Mouse (Mus musculus): ENCODE results near the gene Myocd. TPM values are rescaled to one million over a fixed set of nuclear protein-coding genes. Genes with fewer than 3 reads are reported as not detected.

The Myocd gene
- polyA plus RNA-seq, 1 experiment = not detected

GRCm38 (mm10) chr11:65237896-65238295 is 31.9 kb downstream of the Myocd start:
- TF ChIP-seq CTCF (IDR thresholded peaks at IDR 0.05; ENCODE audit: control insufficient read depth, insufficient read depth, low read length) (no peak), POLR2A (IDR thresholded peaks at IDR 0.05; ENCODE audit: borderline replicate concordance, control insufficient read depth, low read depth, low read length) (no peak)
- Histone ChIP-seq H3K4me1 (ENCODE audit: control insufficient read depth, insufficient read depth, low read length) (no peaks in the 10 kb centered on the region), H3K4me3 (replicated peaks; ENCODE audit: control insufficient read depth, low read depth, low read length) (no peak overlapping the region), H3K27ac (ENCODE audit: control insufficient read depth, insufficient read depth, low read depth, low read length, poor library complexity) (no peak overlapping the region)
- WGBS = 69% methylated on average over 3 of the region's 3 CpGs

- no peak overlapping the region for H3K27ac ChIP-seq (ENCODE audit: control insufficient read depth, insufficient read depth, low read depth, low read length, poor library complexity)
- no peaks in the 10 kb centered on the region for H3K4me1 ChIP-seq (ENCODE audit: control insufficient read depth, insufficient read depth, low read length)
- 75% methylated on average over 2 of the region's 2 CpGs for WGBS
- TF ChIP-seq CTCF (IDR thresholded peaks at IDR 0.05; ENCODE audit: control insufficient read depth, insufficient read depth, low read length) (no peak), POLR2A (IDR thresholded peaks at IDR 0.05; ENCODE audit: borderline replicate concordance, control insufficient read depth, low read depth, low read length) (no peak)
- H3K4me3 ChIP-seq (replicated peaks; ENCODE audit: control insufficient read depth, low read depth, low read length) = no peak overlapping the region
Measured at GRCm38 (mm10) chr11:65236907-65237306, 32.9 kb downstream of the Myocd start.

GRCm38 (mm10) chr11:65235374-65235773 is 34.4 kb downstream of the Myocd start:
- Histone ChIP-seq H3K27ac (ENCODE audit: control insufficient read depth, insufficient read depth, low read depth, low read length, poor library complexity) (no peak overlapping the region), H3K4me1 (ENCODE audit: control insufficient read depth, insufficient read depth, low read length) (no peaks in the 10 kb centered on the region), H3K4me3 (replicated peaks; ENCODE audit: control insufficient read depth, low read depth, low read length) (no peak overlapping the region)
- TF ChIP-seq CTCF (IDR thresholded peaks at IDR 0.05; ENCODE audit: control insufficient read depth, insufficient read depth, low read length) = no peak
- TF ChIP-seq POLR2A (IDR thresholded peaks at IDR 0.05; ENCODE audit: borderline replicate concordance, control insufficient read depth, low read depth, low read length) = no peak
- 41% methylated on average over 2 of the region's 2 CpGs for WGBS

- WGBS = 81% methylated on average over 4 of the region's 4 CpGs
Measured at GRCm38 (mm10) chr11:65231771-65232170, 38.0 kb downstream of the Myocd start.

GRCm38 (mm10) chr11:65226766-65227165 is 43.0 kb downstream of the Myocd start:
- 80% methylated on average over 10 of the region's 10 CpGs for WGBS
- Histone ChIP-seq H3K4me1 (ENCODE audit: control insufficient read depth, insufficient read depth, low read length) (no peaks in the 10 kb centered on the region), H3K4me3 (replicated peaks; ENCODE audit: control insufficient read depth, low read depth, low read length) (no peak overlapping the region), H3K27ac (ENCODE audit: control insufficient read depth, insufficient read depth, low read depth, low read length, poor library complexity) (no peak overlapping the region)
- TF ChIP-seq CTCF (IDR thresholded peaks at IDR 0.05; ENCODE audit: control insufficient read depth, insufficient read depth, low read length) (no peak), POLR2A (IDR thresholded peaks at IDR 0.05; ENCODE audit: borderline replicate concordance, control insufficient read depth, low read depth, low read length) (no peak)

More at GRCm38 (mm10) chr11:65231771-65232170, 38.0 kb downstream of the Myocd start:
- Histone ChIP-seq H3K4me1 (ENCODE audit: control insufficient read depth, insufficient read depth, low read length) (no peaks in the 10 kb centered on the region), H3K4me3 (replicated peaks; ENCODE audit: control insufficient read depth, low read depth, low read length) (no peak overlapping the region), H3K27ac (ENCODE audit: control insufficient read depth, insufficient read depth, low read depth, low read length, poor library complexity) (no peak overlapping the region)
- TF ChIP-seq POLR2A (IDR thresholded peaks at IDR 0.05; ENCODE audit: borderline replicate concordance, control insufficient read depth, low read depth, low read length) (no peak), CTCF (IDR thresholded peaks at IDR 0.05; ENCODE audit: control insufficient read depth, insufficient read depth, low read length) (no peak)

- 34% methylated on average over 9 of the region's 9 CpGs for WGBS
- Histone ChIP-seq H3K27ac (ENCODE audit: control insufficient read depth, insufficient read depth, low read depth, low read length, poor library complexity) (no peak overlapping the region), H3K4me1 (ENCODE audit: control insufficient read depth, insufficient read depth, low read length) (no peaks in the 10 kb centered on the region), H3K4me3 (replicated peaks; ENCODE audit: control insufficient read depth, low read depth, low read length) (no peak overlapping the region)
- no peak for TF ChIP-seq POLR2A (IDR thresholded peaks at IDR 0.05; ENCODE audit: borderline replicate concordance, control insufficient read depth, low read depth, low read length)
- no peak for TF ChIP-seq CTCF (IDR thresholded peaks at IDR 0.05; ENCODE audit: control insufficient read depth, insufficient read depth, low read length)
Measured at GRCm38 (mm10) chr11:65214954-65215629, 54.7 kb downstream of the Myocd start.

GRCm38 (mm10) chr11:65213806-65214205 is 56.0 kb downstream of the Myocd start:
- WGBS = 72% methylated on average over 2 of the region's 2 CpGs
- Histone ChIP-seq H3K4me1 (ENCODE audit: control insufficient read depth, insufficient read depth, low read length) (no peaks in the 10 kb centered on the region), H3K27ac (ENCODE audit: control insufficient read depth, insufficient read depth, low read depth, low read length, poor library complexity) (no peak overlapping the region), H3K4me3 (replicated peaks; ENCODE audit: control insufficient read depth, low read depth, low read length) (no peak overlapping the region)
- TF ChIP-seq CTCF (IDR thresholded peaks at IDR 0.05; ENCODE audit: control insufficient read depth, insufficient read depth, low read length) (no peak), POLR2A (IDR thresholded peaks at IDR 0.05; ENCODE audit: borderline replicate concordance, control insufficient read depth, low read depth, low read length) (no peak)

- Histone ChIP-seq H3K27ac (ENCODE audit: control insufficient read depth, insufficient read depth, low read depth, low read length, poor library complexity) (no peak overlapping the region), H3K4me1 (ENCODE audit: control insufficient read depth, insufficient read depth, low read length) (no peaks in the 10 kb centered on the region), H3K4me3 (replicated peaks; ENCODE audit: control insufficient read depth, low read depth, low read length) (no peak overlapping the region)
- WGBS = 42% methylated on average over 6 of the region's 6 CpGs
- no peak for TF ChIP-seq POLR2A (IDR thresholded peaks at IDR 0.05; ENCODE audit: borderline replicate concordance, control insufficient read depth, low read depth, low read length)
- TF ChIP-seq CTCF (IDR thresholded peaks at IDR 0.05; ENCODE audit: control insufficient read depth, insufficient read depth, low read length) = no peak
Measured at GRCm38 (mm10) chr11:65211701-65212100, 58.1 kb downstream of the Myocd start.

Measured in bone marrow, adult 2 months (tissue).